ENCODE assay signal across 12 mouse cellular contexts in genomic region chr13:37674676-37675350, GRCm38 (mm10).
A peak's percentile ranks its signal among the peaks of the same experiment; 100 is the strongest.
DNase-seq lines count a peak whose midpoint lies in the region; ATAC-seq lines count a peak whose summit lies in the region.
"Had no signal": no experiment of that assay in that cellular context is flagged by ENCODE, and none has a peak within 500 bp of the region (broad histone marks: within the 10 kb centered on the region; RNA-seq: fewer than 3 reads in every experiment).

No protein-coding gene starts in this region.

- intact Hi-C loops in left cerebral cortex, postnatal 36 days (cut with DNase I): no loop called here

- no peak for ATAC-seq in CD4-positive, CD25-positive, alpha-beta regulatory T cell, adult 4 months

- peak; percentile 18 for DNase-seq in CD4-positive, CD25-positive, alpha-beta regulatory T cell, adult 2 months (ENCODE audit: low read depth, low spot score)
- peak; percentile 10 for DNase-seq in R1 (ENCODE audit: low read depth, low spot score)
- peak; percentile 63 for DNase-seq in lung, postnatal 14 days
- DNase-seq in spleen, adult 18-20 months: peak; percentile 28 to 30
- no peak for DNase-seq in urinary bladder, postnatal 14 days (ENCODE audit: low spot score)
- no peak for DNase-seq in Muller cell, postnatal 12 days (ENCODE audit: inconsistent ontology term)
- no peak for DNase-seq in left cerebral cortex, postnatal 36 days (ENCODE audit: low spot score in 2 of 2)
- DNase-seq: heart, adult 2 months; heart, postnatal 14 days; kidney, adult 8-10 months; right cerebral cortex, postnatal 14 days had no signal

Comparison
In these comparisons a context has a peak if more than half of its experiments do, and no peak if none do; other contexts are left out.
1. DNase-seq: peak in CD4-positive, CD25-positive, alpha-beta regulatory T cell, adult 2 months (single experiment), R1 (single experiment), lung, postnatal 14 days (single experiment) and spleen, adult 18-20 months (2 of 2); none in urinary bladder, postnatal 14 days (single experiment), Muller cell, postnatal 12 days (single experiment) and left cerebral cortex, postnatal 36 days (0 of 2).